Mouse (Mus musculus) lung, postnatal 0 days (tissue): ENCODE measurements around the gene Irf6.

Source experiments
- CTCF ChIP-seq: IDR thresholded peaks from 2 replicates; pipeline ENCODE4 v1.5.1; 2016; ENCODE audit warnings: antibody characterized with exemption, mild to moderate bottlenecking
- EP300 ChIP-seq: IDR thresholded peaks from 2 replicates; pipeline ENCODE4 v1.6.1; 2016; ENCODE audit warnings: antibody characterized with exemption, mild to moderate bottlenecking, control low read depth

- TF ChIP-seq CTCF: no peak
- TF ChIP-seq EP300: no peak
These were observed 29.6 kb upstream of the Irf6 start for GRCm38 (mm10) chr1:193123290-193123689.
